Mouse (Mus musculus): ENCODE results near the gene Memo1. TPM values are rescaled to one million over a fixed set of nuclear protein-coding genes. Genes with fewer than 3 reads are reported as not detected.

Memo1 gene
- total and polyA plus RNA-seq, 3 experiments: 63.1 to 75.3 TPM; not detected in 1

DNA sequence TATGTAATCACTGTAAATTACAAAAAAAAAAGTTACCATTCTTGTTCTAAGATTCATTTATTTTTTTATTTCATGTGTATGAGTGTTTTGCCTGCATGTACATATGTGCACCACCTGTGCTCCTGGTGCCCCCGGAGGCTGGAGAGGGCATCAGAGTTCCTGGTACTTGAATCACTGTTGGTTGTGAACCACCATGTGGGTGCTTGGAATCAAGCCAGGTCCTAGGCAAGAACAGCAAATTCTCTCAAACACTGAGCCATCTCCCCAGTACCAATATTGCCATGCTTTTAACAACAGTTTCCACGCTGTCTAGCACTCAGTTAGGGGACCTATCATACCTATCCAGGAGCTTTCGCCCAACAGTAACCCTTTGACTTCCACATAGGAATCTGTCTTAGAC, 137.2 kb downstream of the Memo1 start:
- Histone ChIP-seq H3K36me3 (ENCODE audit: control insufficient read depth in 1 of 2, insufficient read depth in 2 of 2, low read length in 2 of 2) (peaks cover 0 to 3% of the 10 kb centered on the region in 2 experiments; a peak in 1 of 4 replicates), H3K9ac (ENCODE audit: control insufficient read depth, low read depth, low read length, poor library complexity, severe bottlenecking) (no peak overlapping the region), H3K79me2 (ENCODE audit: control insufficient read depth, insufficient read depth, low read length, poor library complexity) (no peaks in the 10 kb centered on the region), H3K4me3 (ENCODE audit: control insufficient read depth in 1 of 2, insufficient read depth in 1 of 2, low read depth in 2 of 2, low read length in 2 of 2) (no peak overlapping the region), H3K27me3 (ENCODE audit: control insufficient read depth in 1 of 2, insufficient read depth in 2 of 2, low read length in 2 of 2) (no peaks in the 10 kb centered on the region), H3K27ac (ENCODE audit: control insufficient read depth, low read depth, low read length) (no peak overlapping the region), H3K4me1 (ENCODE audit: control insufficient read depth in 1 of 2, insufficient read depth in 2 of 2, low read length in 2 of 2) (no peaks in the 10 kb centered on the region), H3K9me3 (replicated peaks; ENCODE audit: insufficient read depth, low read length) (no peaks in the 10 kb centered on the region)
- DNase-seq (ENCODE audit: low read depth, low spot score): peak; percentile 26
- TF ChIP-seq TBP (IDR thresholded peaks at IDR 0.05; ENCODE audit: low read depth, low read length) (no peak), POLR2AphosphoS2 (IDR thresholded peaks at IDR 0.05; ENCODE audit: low read length) (no peak), POLR2AphosphoS5 (IDR thresholded peaks at IDR 0.05; ENCODE audit: borderline replicate concordance, low read depth, low read length) (no peak), E2F4 (IDR thresholded peaks at IDR 0.05; ENCODE audit: borderline replicate concordance, low read depth, low read length) (no peak), MAFK (IDR thresholded peaks at IDR 0.05; ENCODE audit: borderline replicate concordance, low read depth, low read length) (no peak), SMC3 (IDR thresholded peaks at IDR 0.05; ENCODE audit: low read depth, low read length) (no peak), ZMIZ1 (IDR thresholded peaks at IDR 0.05; ENCODE audit: low read depth, low read length) (no peak), BHLHE40 (IDR thresholded peaks at IDR 0.05; ENCODE audit: borderline replicate concordance, low read depth, low read length) (no peak), MAX (IDR thresholded peaks at IDR 0.05; ENCODE audit: low read length) (no peak), RCOR1 (IDR thresholded peaks at IDR 0.05; ENCODE audit: low read depth, low read length) (no peak), MYB (IDR thresholded peaks at IDR 0.05; ENCODE audit: low read depth, low read length) (no peak), MAZ (IDR thresholded peaks at IDR 0.05; ENCODE audit: low read depth, low read length) (no peak), HCFC1 (IDR thresholded peaks at IDR 0.05; ENCODE audit: low read depth, low read length) (no peak), SIN3A (IDR thresholded peaks at IDR 0.05; ENCODE audit: low read length) (no peak), MYC (IDR thresholded peaks at IDR 0.05; ENCODE audit: low read depth, low read length) (no peak), ETS1 (IDR thresholded peaks at IDR 0.05; ENCODE audit: low read depth, low read length) (no peak), UBTF (IDR thresholded peaks at IDR 0.05; ENCODE audit: borderline replicate concordance, insufficient read depth, low read depth, low read length) (no peak)

Other genes starting within 250 kb of the Memo1 start
- not detected in 2 replicates for gene Srd5a2, start 247.6 kb downstream of the Memo1 start, total RNA-seq (2012; rRNA removed)
- not detected for gene Srd5a2, start 247.6 kb downstream of the Memo1 start, polyA plus RNA-seq (2012; ENCODE audit: insufficient read depth in 1 of 2, insufficient read length in 2 of 2, low read depth in 1 of 2, low replicate concordance in 2 of 2, missing spikeins in 1 of 2)
- 113 and 121 TPM in 2 replicates for gene Dpy30, start 28.4 kb upstream of the Memo1 start, total RNA-seq (2012; rRNA removed)
- gene Dpy30, start 28.4 kb upstream of the Memo1 start, polyA plus RNA-seq (2012; ENCODE audit: insufficient read depth in 1 of 2, insufficient read length in 2 of 2, low read depth in 1 of 2, low replicate concordance in 2 of 2, missing spikeins in 1 of 2): 100 to 1,000 TPM in 1 of 2 experiments, not detected in 1; 192 TPM
- gene Spast, start 43.5 kb upstream of the Memo1 start, total RNA-seq (2012; rRNA removed): 28.2 and 29.0 TPM in 2 replicates
- gene Spast, start 43.5 kb upstream of the Memo1 start, polyA plus RNA-seq (2012; ENCODE audit: insufficient read depth in 1 of 2, insufficient read length in 2 of 2, low read depth in 1 of 2, low replicate concordance in 2 of 2, missing spikeins in 1 of 2): 10 to 100 TPM in 1 of 2 experiments, not detected in 1; 35.2 TPM
- 13.9 and 15.5 TPM in 2 replicates for gene Slc30a6, start 100.1 kb upstream of the Memo1 start, total RNA-seq (2012; rRNA removed)
- gene Slc30a6, start 100.1 kb upstream of the Memo1 start, polyA plus RNA-seq (2012; ENCODE audit: insufficient read depth in 1 of 2, insufficient read length in 2 of 2, low read depth in 1 of 2, low replicate concordance in 2 of 2, missing spikeins in 1 of 2): 10 to 100 TPM in 1 of 2 experiments, not detected in 1; 19.4 TPM
- 0.04 and 0.10 TPM in 2 replicates for gene Nlrc4, start 163.6 kb upstream of the Memo1 start, total RNA-seq (2012; rRNA removed)
- gene Nlrc4, start 163.6 kb upstream of the Memo1 start, polyA plus RNA-seq (2012; ENCODE audit: insufficient read depth in 1 of 2, insufficient read length in 2 of 2, low read depth in 1 of 2, low replicate concordance in 2 of 2, missing spikeins in 1 of 2): under 1 TPM in 1 of 2 experiments, not detected in 1; 0.47 TPM
- 24.3 and 24.4 TPM in 2 replicates for gene Yipf4, start 194.0 kb upstream of the Memo1 start, total RNA-seq (2012; rRNA removed)
- gene Yipf4, start 194.0 kb upstream of the Memo1 start, polyA plus RNA-seq (2012; ENCODE audit: insufficient read depth in 1 of 2, insufficient read length in 2 of 2, low read depth in 1 of 2, low replicate concordance in 2 of 2, missing spikeins in 1 of 2): 10 to 100 TPM in 1 of 2 experiments, not detected in 1; 31.7 TPM
- gene Birc6, start 232.8 kb upstream of the Memo1 start, total RNA-seq (2012; rRNA removed): 58.7 and 66.4 TPM in 2 replicates
- gene Birc6, start 232.8 kb upstream of the Memo1 start, polyA plus RNA-seq (2012; ENCODE audit: insufficient read depth in 1 of 2, insufficient read length in 2 of 2, low read depth in 1 of 2, low replicate concordance in 2 of 2, missing spikeins in 1 of 2): 100 to 1,000 TPM in 1 of 2 experiments, 10 to 100 TPM in 1; 67.3 to 475 TPM